Mouse (Mus musculus): Measurements from ENCODE around the gene Orai2.
"Not testable (repeated sequence)": the region's sequence is repeated elsewhere in the genome, so short reads cannot be mapped to it uniquely, and the experiment has no call there.

Orai2 gene

GRCm38 (mm10) chr5:136173606-136174463, 3.3 kb upstream of the Orai2 start:
- peak in 1 of 2 experiments; percentile 49 for DNase-seq (ENCODE audit: low spot score in 2 of 2)

- DNase-seq (ENCODE audit: low spot score in 2 of 2), result no peak
Observed at GRCm38 (mm10) chr5:136172939-136173338, 2.4 kb upstream of the Orai2 start.

GRCm38 (mm10) chr5:136171363-136172341, 1.1 kb upstream of the Orai2 start:
- DNase-seq (ENCODE audit: low spot score in 2 of 2), result no peak

- peak; percentile 49 to 57 for DNase-seq (ENCODE audit: low spot score in 2 of 2)
Observed at GRCm38 (mm10) chr5:136169626-136170511, 644 bp downstream of the Orai2 start.

- DNase-seq (ENCODE audit: low spot score in 2 of 2), result no peak
Observed at GRCm38 (mm10) chr5:136168071-136168470, 2.4 kb downstream of the Orai2 start.

GRCm38 (mm10) chr5:136167296-136167695, 3.2 kb downstream of the Orai2 start:
- no peak for DNase-seq (ENCODE audit: low spot score in 2 of 2)

- no peak for DNase-seq (ENCODE audit: low spot score in 2 of 2)
Observed at GRCm38 (mm10) chr5:136165246-136165645, 5.3 kb downstream of the Orai2 start.

GRCm38 (mm10) chr5:136163807-136164474, 6.6 kb downstream of the Orai2 start:
- DNase-seq (ENCODE audit: low spot score in 2 of 2), result no peak

GRCm38 (mm10) chr5:136160084-136160483, 10.4 kb downstream of the Orai2 start:
- not testable (repeated sequence) for DNase-seq (ENCODE audit: low spot score in 2 of 2)

GRCm38 (mm10) chr5:136155399-136155798, 15.1 kb downstream of the Orai2 start:
- no peak for DNase-seq (ENCODE audit: low spot score in 2 of 2)

- no peak for DNase-seq (ENCODE audit: low spot score in 2 of 2)
Observed at GRCm38 (mm10) chr5:136152365-136152764, 18.1 kb downstream of the Orai2 start.

- not testable (repeated sequence) for DNase-seq (ENCODE audit: low spot score in 2 of 2)
Observed at GRCm38 (mm10) chr5:136149134-136149576, 21.4 kb downstream of the Orai2 start.

- no peak for DNase-seq (ENCODE audit: low spot score in 2 of 2)
Observed at GRCm38 (mm10) chr5:136147704-136148103, 22.8 kb downstream of the Orai2 start.

- no peak for DNase-seq (ENCODE audit: low spot score in 2 of 2)
Observed at GRCm38 (mm10) chr5:136146936-136147335, 23.6 kb downstream of the Orai2 start.

GRCm38 (mm10) chr5:136144606-136145430, 25.7 kb downstream of the Orai2 start:
- DNase-seq (ENCODE audit: low spot score in 2 of 2), result no peak

GRCm38 (mm10) chr5:136143161-136143755, 27.3 kb downstream of the Orai2 start:
- no peak for DNase-seq (ENCODE audit: low spot score in 2 of 2)

- no peak for DNase-seq (ENCODE audit: low spot score in 2 of 2)
Observed at GRCm38 (mm10) chr5:136142746-136143145, 27.8 kb downstream of the Orai2 start.

GRCm38 (mm10) chr5:136140057-136140482, 30.4 kb downstream of the Orai2 start:
- no peak for DNase-seq (ENCODE audit: low spot score in 2 of 2)

- no peak for DNase-seq (ENCODE audit: low spot score in 2 of 2)
Observed at GRCm38 (mm10) chr5:136139393-136139792, 31.1 kb downstream of the Orai2 start.
